Mouse (Mus musculus): ENCODE results near the gene Tspyl3. TPM values are rescaled to one million over a fixed set of nuclear protein-coding genes. Genes with fewer than 3 reads are reported as not detected.
A peak's percentile ranks its signal among the peaks of the same experiment; 100 is the strongest.
"Not testable (repeated sequence)": the region's sequence is repeated elsewhere in the genome, so short reads cannot be mapped to it uniquely, and the experiment has no call there.

Gene Tspyl3
- 10 to 100 TPM; 30.0 to 30.7 TPM for total RNA-seq (2021)
- long read RNA-seq, experiment 1, transcript Tspyl3-201 (1 exons, 3,072 nt) = major isoform, 53 of 53 reads
- long read RNA-seq, experiment 1, partial matches to known transcripts = 0 of 53 reads
- long read RNA-seq, experiment 1, other reads (novel, unspliced or antisense) = 0 of 53 reads
- long read RNA-seq, experiment 2, transcript Tspyl3-201 (1 exons, 3,072 nt) = major isoform, 38 of 38 reads
- long read RNA-seq, experiment 2, partial matches to known transcripts = 0 of 38 reads
- long read RNA-seq, experiment 2, other reads (novel, unspliced or antisense) = 0 of 38 reads

DNA sequence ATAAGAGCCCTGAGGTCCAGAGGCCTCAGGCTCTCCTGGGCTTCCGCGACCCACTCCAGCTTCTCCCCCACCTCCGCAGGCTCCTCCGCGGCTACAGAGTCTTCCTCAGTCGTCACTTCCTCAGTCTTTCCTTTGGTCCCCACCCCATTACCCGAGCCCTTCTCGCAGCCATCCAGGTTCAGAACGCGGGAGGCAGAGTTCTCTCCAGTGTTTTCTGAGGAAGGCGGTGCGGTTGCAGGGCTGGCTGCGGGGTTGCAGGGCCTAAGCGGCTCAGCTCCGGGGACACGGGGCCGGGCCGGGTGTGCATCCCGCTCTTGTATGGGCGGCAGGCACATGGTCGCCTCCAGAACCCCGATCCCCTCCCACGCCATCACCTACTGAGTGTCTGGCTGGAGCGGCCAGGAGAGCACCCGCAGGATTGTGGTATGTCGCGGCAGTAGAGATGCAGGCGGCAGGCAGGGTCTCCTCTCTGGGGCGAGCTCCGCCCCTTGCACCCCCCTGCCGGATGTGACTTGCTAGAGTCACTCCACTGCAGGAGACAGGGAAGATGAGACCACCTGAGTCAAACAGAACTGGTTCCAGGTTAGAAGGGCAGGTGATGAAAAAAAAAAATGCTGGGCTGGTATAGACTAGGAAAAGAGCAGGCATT is at the start of gene Tspyl3:
TSS of gene Tspyl3 (minus strand) at position 496 of the 649 bp plus-strand sequence.
- DNase-seq (ENCODE audit: low spot score in 2 of 2) = peak; percentile 60 to 62
- intact Hi-C loops (cut with DNase I) = no loop called here

DNA sequence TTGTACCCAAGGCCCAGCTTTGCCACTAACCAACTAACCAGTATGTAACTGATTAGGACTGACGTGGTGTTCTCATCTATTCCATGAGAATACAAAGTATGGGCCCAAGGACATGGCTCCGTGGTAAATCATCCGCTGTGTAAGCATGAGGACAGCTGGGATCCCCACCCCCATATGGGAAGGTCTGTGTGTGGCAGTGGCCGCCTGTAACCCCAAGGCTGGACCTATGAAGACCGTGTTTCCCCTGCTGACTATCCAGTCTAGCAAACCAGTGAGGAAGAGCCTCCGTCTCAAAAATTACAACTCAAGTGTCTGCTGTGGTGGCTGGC is 49.6 kb upstream of the Tspyl3 start:
- DNase-seq (ENCODE audit: low spot score in 2 of 2) = no peak
- intact Hi-C loops (cut with DNase I) = no loop called here

DNA sequence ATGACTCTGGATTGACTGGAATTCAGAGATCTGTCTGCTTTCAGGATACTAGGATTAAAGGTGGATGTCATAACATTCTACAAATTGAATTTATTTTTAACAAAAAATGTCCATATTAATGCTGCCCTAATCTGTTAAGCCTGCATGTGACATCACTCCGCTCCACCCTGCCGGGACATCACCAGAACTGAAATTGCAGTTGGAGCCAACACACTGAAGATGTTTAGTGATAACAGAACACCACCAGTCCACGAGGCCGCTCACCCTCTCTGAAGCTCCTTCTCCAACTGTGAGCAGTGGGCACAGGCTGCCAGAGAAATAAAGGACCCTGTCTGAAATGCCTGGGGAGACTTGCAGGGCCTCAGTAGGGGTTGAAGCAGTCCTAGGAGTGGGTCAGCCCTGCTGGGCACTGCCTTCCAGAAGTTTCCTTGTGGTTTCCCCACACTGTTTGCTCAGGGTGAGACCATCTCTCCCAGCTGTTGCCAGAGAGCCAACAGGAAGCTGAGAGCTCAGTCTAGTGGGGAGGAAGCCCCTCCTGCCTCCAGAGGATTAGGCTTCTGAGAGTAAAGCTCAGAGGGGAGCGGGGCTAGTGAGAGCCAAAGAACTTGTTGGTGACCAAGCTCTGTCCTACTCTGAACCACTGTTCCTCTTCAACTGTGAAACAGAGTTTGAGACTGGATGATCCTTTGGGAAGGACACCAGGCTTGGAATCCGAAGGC is 49.1 kb upstream of the Tspyl3 start:
- DNase-seq (ENCODE audit: low spot score in 2 of 2); intact Hi-C loops (cut with DNase I): not testable (repeated sequence)

DNA sequence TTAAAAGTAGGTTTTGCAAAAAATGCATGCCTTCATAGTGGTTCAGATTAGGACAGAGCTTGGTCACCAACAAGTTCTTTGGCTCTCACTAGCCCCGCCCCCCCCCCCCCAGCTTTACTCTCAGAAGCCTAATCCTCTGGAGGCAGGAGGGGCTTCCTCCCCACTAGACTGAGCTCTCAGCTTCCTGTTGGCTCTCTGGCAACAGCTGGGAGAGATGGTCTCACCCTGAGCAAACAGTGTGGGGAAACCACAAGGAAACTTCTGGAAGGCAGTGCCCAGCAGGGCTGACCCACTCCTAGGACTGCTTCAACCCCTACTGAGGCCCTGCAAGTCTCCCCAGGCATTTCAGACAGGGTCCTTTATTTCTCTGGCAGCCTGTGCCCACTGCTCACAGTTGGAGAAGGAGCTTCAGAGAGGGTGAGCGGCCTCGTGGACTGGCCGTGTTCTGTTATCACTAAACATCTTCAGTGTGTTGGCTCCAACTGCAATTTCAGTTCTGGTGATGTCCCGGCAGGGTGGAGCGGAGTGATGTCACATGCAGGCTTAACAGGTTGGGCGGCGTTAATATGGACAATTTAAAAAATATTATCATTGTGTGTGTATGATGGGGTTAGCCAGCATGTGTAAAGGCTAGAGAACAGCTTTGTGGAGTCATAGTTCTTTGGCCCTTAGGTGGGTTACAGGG is 45.1 kb upstream of the Tspyl3 start:
- DNase-seq (ENCODE audit: low spot score in 2 of 2); intact Hi-C loops (cut with DNase I): not testable (repeated sequence)

DNA sequence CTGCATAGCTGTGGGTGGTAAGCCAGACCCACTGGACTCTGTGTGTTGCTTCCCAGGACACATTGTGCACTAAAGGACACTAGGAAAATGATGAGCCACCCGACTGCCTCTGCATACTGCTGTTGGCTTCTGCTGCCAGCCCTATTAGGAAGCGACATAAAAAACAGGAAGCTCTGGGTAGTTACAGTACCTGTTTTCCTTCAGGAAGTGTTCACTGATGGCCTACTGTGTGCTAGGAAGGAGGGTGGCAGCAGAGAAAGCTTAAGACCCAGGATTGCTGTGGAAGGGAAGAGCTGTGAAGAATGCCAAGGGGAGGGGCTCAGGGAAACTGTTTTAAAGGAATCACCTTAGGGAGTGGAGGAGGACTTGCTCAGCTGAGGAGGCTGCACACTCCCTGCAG is 42.1 kb upstream of the Tspyl3 start:
- DNase-seq (ENCODE audit: low spot score in 2 of 2) = no peak
- intact Hi-C loops (cut with DNase I) = no loop called here

DNA sequence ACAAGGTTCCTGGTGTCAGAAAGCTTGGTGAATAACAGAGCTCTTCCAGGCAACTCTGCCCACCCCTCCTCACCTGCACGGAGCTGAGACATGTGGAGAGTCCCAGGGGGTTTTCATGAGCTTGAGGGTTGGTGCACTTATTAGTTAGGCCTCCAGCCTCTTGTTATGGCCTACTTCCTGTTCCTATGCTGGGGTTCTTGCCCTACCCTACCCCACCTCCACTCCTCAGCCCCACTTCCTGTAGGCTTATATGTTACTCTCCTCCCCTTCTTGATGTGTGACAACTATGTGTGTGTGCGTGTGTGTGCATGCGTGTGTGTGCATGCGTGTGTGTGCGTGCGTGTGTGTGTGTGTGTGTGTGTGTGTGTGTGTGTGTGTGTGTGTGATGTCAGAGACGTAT is 37.8 kb upstream of the Tspyl3 start:
- DNase-seq (ENCODE audit: low spot score in 2 of 2) = no peak
- intact Hi-C loops (cut with DNase I) = no loop called here

DNA sequence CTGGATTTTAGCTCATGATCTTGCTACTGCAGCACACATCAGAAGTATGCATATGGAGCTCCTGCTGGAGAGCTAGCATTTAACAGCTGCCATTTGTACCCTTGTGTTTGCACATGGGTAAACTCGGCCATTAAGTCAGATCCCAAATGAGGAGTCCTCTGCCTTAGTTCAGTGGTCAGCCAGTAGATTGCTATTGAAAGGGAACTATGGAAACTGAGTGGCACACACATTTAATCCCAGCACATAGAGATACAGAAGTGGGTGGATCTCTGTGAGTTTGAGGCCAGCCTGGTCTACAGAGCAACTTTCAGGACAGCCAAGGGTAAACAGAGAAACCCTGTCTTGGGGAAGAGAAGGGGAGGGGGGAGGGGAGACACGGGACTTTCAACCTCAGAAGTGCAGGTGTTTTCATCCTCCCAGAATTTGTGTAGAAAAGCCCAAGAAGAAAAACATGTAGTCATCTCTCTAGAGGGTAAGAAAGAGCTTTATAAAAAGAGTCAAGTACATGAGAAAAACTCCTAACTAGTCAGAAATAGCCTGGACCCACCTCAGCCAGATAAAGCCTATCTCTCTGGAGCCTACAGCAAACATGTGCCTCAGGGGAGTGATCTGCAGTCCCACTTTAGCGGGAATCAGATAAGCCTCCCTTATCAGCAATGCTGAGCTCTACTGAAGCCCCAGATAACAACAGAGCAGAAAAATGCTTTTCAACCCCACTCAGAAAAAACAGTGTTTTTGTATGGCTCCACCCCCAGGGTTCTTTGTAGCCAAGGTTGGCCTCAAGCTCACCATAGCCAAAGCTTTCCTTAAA is 34.8 kb upstream of the Tspyl3 start:
- intact Hi-C loops (cut with DNase I) = no loop called here
- no peak for DNase-seq (ENCODE audit: low spot score in 2 of 2)

DNA sequence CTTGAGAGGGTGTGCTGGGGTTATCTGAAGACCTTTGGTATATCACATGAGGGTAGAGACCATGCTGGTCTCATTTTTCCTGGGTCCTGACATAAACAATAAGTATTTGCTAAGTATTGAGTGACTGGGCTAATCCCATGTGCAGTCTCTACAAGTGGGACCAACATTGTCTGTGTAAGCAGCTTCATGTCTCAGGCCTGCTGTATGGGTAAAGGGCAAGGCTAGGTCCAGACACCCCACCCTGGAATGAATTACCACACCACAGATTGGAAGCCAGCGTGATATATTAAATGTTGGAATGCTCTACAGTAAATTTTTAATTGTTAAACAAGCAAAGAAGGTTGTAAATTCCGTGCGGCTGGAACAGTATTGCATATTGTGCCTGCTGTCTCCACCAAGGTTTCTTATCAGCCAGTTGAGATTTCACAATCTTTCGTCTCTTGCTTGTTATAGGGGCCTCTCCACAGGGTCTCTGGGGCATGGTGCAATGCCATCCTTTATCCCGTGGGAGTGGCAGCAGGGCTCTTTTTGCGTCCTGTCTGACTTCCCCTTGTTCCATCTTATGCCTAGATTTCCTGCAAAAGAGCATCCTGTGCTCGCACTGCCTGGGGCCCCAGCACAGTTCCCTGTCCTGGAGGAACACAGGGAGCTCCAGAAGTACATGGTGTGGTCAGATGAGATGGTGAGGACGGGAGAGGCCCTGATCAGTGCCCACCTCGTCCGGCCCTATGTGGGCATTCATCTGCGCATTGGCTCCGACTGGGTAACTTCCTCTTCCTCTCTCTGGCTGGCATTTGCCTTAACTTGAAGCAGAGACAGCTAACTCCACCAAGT is 34.0 kb upstream of the Tspyl3 start:
- DNase-seq (ENCODE audit: low spot score in 2 of 2) = no peak
- intact Hi-C loops (cut with DNase I) = no loop called here

DNA sequence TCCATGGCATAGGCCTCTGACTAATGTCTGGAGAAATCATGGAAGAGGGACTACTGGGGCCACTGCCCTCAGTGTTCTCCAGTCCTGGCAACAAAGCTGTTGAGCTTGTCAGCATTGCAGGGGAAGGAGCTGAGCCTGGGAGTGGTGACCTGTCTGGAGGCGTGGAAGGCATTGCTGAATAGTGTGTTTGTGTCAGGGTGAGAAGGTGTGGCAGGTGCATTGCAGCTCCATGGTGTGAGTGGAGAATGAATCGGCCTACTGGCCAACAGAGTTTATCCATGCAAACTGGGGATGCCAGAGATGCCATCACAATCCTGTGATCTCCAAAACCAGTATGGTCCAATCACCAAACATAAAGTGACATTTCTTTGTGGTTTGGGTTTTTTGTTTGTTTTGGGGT is 31.4 kb upstream of the Tspyl3 start:
- no peak for DNase-seq (ENCODE audit: low spot score in 2 of 2)
- intact Hi-C loops (cut with DNase I) = no loop called here

DNA sequence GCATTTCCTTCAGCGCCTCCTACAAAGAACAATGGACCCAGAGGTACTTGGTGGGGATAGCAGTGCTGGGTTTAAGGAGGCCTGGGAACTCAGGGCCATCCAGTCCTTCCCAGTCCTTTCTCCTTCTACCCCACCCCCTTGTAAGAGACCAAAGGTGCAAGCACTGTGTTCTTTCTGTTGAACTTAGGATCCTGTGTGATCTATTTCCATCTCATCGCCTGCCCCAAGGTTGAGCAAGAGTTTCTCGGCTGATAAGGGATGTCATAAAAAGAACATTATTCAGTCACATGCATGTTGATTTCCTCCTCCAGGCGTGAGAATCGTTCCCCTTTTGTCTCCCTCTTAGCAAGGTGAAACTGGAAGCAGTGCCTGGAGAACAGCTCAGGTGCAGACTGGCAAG is 24.5 kb upstream of the Tspyl3 start:
- DNase-seq (ENCODE audit: low spot score in 2 of 2) = no peak
- intact Hi-C loops (cut with DNase I) = no loop called here

DNA sequence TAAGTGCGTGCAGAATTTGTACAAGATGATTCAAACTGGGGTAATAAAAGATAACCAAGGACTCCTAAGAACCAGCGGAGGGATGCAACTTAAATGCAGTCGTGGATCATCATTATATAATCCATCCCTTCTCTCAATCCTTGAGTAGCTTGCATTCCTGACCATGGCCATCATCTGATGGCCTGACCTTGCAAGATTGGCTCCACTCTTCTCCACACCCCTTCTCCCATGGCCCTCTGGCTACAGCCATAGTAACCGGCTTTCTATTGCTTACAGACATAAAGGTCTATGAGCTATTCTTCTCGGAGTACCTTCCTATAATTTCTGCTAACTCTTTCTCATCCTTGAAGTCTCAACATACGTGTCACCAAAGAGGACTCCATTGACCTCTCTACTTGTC is 16.9 kb upstream of the Tspyl3 start:
- no peak for DNase-seq (ENCODE audit: low spot score in 2 of 2)
- intact Hi-C loops (cut with DNase I) = no loop called here

DNA sequence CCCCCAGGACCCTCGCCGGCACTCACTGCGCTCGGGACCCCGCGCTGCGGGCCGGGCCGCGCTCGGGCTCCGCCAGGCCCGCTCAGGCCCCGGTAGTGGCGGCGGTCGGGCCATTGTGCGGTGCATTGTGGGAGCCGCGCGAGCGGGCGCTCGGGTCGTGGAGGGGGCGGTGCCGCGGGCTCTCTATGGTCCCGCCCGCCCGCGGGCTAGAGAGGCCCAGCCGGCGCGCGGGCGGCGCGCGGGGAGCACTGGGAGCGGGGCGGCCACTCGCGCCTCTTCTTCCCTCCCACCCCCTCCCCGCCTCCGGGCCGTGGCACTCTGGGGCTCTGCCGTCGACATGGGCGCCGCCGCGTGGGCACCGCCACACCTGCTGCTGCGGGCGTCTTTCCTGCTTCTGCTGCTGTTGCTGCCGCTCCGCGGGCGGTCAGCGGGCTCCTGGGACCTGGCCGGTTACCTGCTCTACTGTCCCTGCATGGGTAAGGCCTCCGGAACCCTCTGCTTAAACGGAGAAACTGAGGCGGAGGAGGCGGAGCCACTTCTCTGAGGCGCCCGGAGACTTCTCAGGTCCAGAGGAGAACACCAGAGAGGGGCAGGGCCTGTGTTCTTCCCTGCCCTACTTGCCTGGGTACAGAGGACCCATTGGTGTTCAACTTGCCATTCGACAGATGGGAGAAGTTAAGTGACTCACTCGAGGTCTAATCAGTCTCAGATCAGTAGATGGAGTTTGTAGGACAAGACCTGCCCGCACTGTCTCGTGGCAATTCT is 16.2 kb upstream of the Tspyl3 start, which contains the start of the genes Plagl2 and Pofut1:
TSS of gene Plagl2 (minus strand) at position 177 of the 765 bp plus-strand sequence.
TSS of gene Pofut1 (plus strand) at position 284 of the 765 bp plus-strand sequence.
- peak; percentile 80 to 89 for DNase-seq (ENCODE audit: low spot score in 2 of 2)
- intact Hi-C loops (cut with DNase I) = no loop called here

DNA sequence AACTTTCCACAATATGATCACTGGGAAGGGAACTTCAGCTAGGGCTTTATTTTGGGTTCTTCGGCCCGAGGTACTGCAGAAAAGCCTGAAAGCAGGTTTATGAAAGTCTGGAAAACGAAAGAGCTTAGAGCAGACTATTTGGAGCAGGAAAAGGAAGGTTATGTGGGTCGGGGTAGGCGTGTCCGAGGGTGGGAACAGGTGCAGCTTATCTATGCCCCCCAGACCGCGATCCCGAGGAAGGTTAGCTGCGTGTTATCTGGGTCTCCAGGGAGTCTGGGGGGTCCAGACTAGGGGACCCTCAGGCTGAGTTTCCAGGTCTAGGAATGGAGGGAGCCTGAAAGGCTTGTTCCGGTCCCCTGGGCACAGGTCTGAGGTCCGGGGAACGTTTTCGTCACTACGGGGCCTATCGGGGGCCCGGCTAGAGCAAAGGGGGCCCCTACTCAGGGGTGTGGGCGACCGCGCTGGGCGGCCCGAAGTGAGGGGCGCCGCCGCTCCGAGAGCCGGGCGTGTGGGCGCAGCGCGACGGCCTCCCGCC is 15.5 kb upstream of the Tspyl3 start:
- no peak for DNase-seq (ENCODE audit: low spot score in 2 of 2)
- intact Hi-C loops (cut with DNase I) = no loop called here

DNA sequence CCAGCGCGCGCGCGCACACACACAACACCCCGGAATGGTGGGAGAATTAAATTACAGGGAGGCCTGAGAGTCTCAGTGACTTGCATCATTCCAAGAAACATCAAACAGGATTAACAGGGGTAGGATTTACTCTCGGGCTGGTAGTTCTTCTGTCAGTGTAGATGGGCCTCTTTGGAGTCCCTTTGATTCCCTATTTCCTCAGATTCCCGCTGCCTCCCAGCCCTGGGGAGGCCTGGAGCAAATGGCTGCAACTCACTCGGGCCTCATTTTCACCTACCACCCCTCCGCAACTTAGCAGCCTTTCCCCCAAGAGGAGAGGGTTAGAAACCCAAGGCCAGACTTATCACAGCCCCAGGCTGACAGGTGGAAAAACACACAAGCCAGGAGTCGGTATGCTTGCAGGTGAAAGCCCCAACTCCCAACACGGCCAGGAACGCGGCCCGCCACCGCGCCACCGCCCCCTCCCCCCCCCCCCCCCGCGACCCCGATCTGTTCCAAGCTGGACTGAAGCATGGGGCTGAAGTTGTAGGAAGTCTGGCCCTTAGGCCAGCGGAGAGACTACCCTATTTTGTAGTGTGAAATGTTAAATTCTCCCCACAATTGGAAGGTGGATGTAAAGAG is 14.7 kb upstream of the Tspyl3 start:
- DNase-seq (ENCODE audit: low spot score in 2 of 2) = no peak

DNA sequence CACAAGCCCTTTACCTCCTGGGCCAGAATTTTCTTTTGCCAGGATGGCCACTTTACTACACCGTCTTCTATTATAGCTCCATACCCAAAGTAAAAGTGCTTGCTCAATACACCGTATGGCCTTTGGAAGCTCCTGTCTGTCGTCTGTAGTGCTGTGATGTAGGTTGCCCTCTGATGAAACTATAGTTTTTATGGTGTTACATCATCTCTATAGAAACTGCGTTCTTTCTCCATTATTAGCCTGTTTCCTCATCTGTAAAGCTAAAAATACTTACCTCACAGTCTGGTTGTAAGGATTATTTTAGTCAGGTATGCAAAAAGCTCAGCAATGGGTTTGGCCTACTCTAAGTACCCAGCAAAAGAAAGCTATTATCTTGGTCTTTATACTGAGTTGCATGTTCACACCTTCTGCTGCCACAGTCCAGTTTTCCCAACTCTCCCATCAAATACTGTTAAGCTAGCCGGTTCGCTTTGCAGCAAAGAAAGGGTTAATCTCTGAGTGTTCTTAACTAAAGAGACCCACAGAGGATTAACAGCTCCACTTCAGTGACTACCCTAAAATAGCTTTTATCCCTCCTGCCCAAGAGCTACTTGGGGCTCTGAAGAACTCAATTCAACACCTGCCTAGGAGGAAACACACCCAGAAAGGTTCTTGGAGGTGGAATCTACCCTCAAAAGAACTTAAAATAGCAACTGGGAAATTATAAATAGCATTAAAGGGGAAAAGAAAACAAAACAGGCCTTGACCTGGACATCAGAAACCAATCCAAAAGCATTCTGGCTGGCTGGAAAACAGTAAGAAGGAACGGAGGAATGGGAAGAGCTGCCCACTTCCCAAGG is 14.0 kb upstream of the Tspyl3 start:
- no peak for DNase-seq (ENCODE audit: low spot score in 2 of 2)
- intact Hi-C loops (cut with DNase I) = loop anchor here (2.0 kb wide), 1 partner anchor 78 kb away; the partner anchor contains the start of gene Tm9sf4

More for the DNA sequence above, 14.7 kb upstream of the Tspyl3 start:
- intact Hi-C loops (cut with DNase I) = loop anchor here (2.0 kb wide), 1 partner anchor 79 kb away; the partner anchor contains the start of gene Tm9sf4

DNA sequence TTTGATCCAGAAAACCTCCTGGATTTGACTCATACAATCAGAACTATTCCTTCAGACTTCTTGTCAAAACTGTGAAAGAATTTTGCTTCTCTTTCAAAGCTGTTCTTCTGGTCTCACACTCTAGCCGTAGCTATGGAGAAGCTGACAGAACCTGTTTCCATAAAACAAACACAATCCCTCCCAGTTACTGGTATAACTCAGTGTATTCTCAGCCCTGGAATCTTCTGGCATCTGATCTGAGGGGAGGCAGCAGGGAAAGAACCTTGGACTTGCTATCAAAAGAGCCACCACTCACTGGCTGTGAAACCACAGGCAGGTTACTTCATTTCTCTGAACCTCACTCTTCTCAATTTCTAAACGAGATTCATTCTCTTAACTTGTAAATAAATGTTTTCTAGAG is 13.2 kb upstream of the Tspyl3 start:
- intact Hi-C loops (cut with DNase I) = loop anchor here (2.0 kb wide), 1 partner anchor 78 kb away; the partner anchor contains the start of gene Tm9sf4
- no peak for DNase-seq (ENCODE audit: low spot score in 2 of 2)

Measured in left cerebral cortex, postnatal 14 days (tissue).